Mouse (Mus musculus) liver, postnatal 0 days (tissue): ENCODE results near the gene Ampd2. TPM values are rescaled to one million over a fixed set of nuclear protein-coding genes. Genes with fewer than 3 reads are reported as not detected.
A peak's percentile ranks its signal among the peaks of the same experiment; 100 is the strongest.

Experiments
- ATAC-seq: fragments of 200-750 bp; cut with Nextera tagmentation; 2 replicates; pipeline ENCODE4 v1.8.0; 2017; ENCODE audit warnings: mild to moderate bottlenecking, moderate library complexity
- DNase-seq: peaks from one replicate; pipeline ENCODE4 v3.0.0-alpha.2; 2016
- H3K27ac ChIP-seq: fragments of 300-500 bp; sonication (generic); 2 replicates; pipeline ENCODE4 v1.5.1; 2014; ENCODE audit warnings: antibody characterized with exemption, moderate library complexity, mild to moderate bottlenecking, low read depth
- H3K27me3 ChIP-seq: fragments of 300-500 bp; sonication (generic); 2 replicates; pipeline ENCODE4 v1.6.1; 2014; ENCODE audit warnings: low read length, control low read depth, mixed read lengths; ENCODE audit not compliant: insufficient read depth
- H3K36me3 ChIP-seq: fragments of 300-500 bp; sonication (generic); replicated peaks from 2 replicates; pipeline ENCODE4 v1.6.1; 2014; ENCODE audit warnings: mild to moderate bottlenecking, control low read depth, low read length, moderate library complexity, mixed read lengths; ENCODE audit not compliant: insufficient read depth
- H3K4me1 ChIP-seq: fragments of 300-500 bp; sonication (generic); 2 replicates; pipeline ENCODE4 v1.6.1; 2014; ENCODE audit warnings: antibody characterized with exemption, mild to moderate bottlenecking, control low read depth; ENCODE audit not compliant: insufficient read depth
- H3K4me2 ChIP-seq: fragments of 300-500 bp; sonication (generic); 2 replicates; pipeline ENCODE4 v1.6.1; 2014; ENCODE audit warnings: low read depth, mild to moderate bottlenecking, low read length, moderate library complexity, mixed read lengths
- H3K4me3 ChIP-seq: fragments of 300-500 bp; sonication (generic); 2 replicates; pipeline ENCODE4 v1.5.1; 2014; ENCODE audit warnings: low read depth, low read length
- H3K9ac ChIP-seq: fragments of 300-500 bp; sonication (generic); replicated peaks from 2 replicates; pipeline ENCODE4 v1.6.1; 2014; ENCODE audit warnings: mild to moderate bottlenecking, moderate library complexity
- H3K9me3 ChIP-seq: fragments of 300-500 bp; sonication (generic); 2 replicates; pipeline ENCODE4 v1.6.1; 2016; ENCODE audit warnings: mild to moderate bottlenecking, control low read depth, low read length, mixed read lengths
- CTCF ChIP-seq: sonication (generic); IDR thresholded peaks from 2 replicates; pipeline ENCODE4 v1.5.1; 2016; ENCODE audit warnings: antibody characterized with exemption, low read depth
- EP300 ChIP-seq: IDR thresholded peaks from 2 replicates; pipeline ENCODE4 v1.6.1; 2016; ENCODE audit warnings: antibody characterized with exemption, low read depth, mild to moderate bottlenecking
- WGBS: fragments of 180-500 bp; shearing (Covaris S2); extraction: QIAGEN DNeasy Blood & Tissue Kit; methylation state at CpG from one replicate; pipeline ENCODE4 v1.1.7; 2014; ENCODE audit not compliant: insufficient replicate concordance; 5-methylcytosine and 5-hydroxymethylcytosine counted together
- polyA plus RNA-seq: library from polyadenylated mRNA; unstranded; fragments of >200 nt; fragmentation: Nextera tagmentation; extraction: Ambion mirVana; gene quantifications from 2 replicates; pipeline ENCODE4 v1.2.1, GENCODE M21; 2015

Ampd2 gene
- polyA plus RNA-seq, 1 experiment from 2014 or later = 23.0 TPM

DNA sequence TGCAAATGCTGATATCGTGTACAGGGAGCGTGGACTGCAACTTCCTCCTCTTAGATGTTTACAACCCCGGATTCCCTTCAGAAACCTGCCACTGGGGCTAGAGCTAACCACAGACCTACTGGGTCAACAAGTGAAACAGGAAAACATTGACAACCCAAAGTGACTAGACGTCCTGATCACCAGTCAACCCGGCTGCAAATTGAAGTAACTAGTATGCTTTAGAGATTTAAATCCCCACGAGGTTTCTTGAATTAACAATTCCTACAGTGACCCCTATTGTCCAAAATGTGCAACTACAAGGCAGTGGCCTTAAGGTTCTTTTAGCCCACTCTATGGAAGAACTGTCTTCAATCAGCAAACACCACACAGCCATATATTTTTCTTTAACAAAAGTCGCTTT, 25.0 kb downstream of the Ampd2 start:
- WGBS = 4% methylated on average over 7 of the region's 7 CpGs
- no peaks in the 10 kb centered on the region for H3K9me3 ChIP-seq
- ATAC-seq (peak; percentile 38; the same call in 1 of the 2 replicates), DNase-seq (peak; percentile 56)
- peaks cover 4% of the 10 kb centered on the region; the same call in 1 of the 2 replicates for H3K4me1 ChIP-seq
- H3K27ac ChIP-seq = no peak overlapping the region
- H3K4me3 ChIP-seq = no peak overlapping the region
- H3K27me3 ChIP-seq = no peaks in the 10 kb centered on the region
- peak overlapping the region; percentile 58 for H3K4me2 ChIP-seq
- no peaks in the 10 kb centered on the region for H3K36me3 ChIP-seq
- TF ChIP-seq EP300 (no peak), CTCF (peak; percentile 88)
- no peak overlapping the region for H3K9ac ChIP-seq

DNA sequence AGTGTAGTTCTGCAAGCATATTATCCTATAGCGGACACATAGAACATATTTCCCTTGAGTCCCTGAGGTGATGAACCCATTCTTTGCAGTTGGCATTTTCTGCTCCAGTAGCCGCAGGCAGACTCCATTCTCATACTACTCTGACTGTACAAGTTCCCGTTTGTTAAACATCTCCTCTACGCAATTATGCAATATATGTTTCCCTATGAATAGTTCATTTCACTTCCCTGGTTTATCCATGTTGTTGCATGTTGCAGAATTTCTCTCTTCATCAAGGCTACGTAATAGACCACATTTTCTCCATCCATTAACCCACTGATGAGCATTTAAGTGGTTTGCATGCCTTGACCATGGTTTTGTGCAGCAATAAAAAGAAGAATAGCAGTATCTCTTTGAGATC, 36.0 kb downstream of the Ampd2 start:
- DNase-seq (no peak), ATAC-seq (no peak)
- WGBS = 69% methylated on average over 5 of the region's 5 CpGs
- Histone ChIP-seq H3K4me2 (no peak overlapping the region), H3K9me3 (no peaks in the 10 kb centered on the region), H3K4me3 (no peak overlapping the region), H3K9ac (no peak overlapping the region), H3K27ac (no peak overlapping the region), H3K4me1 (peaks cover 8% of the 10 kb centered on the region; the same call in 1 of the 2 replicates), H3K27me3 (no peaks in the 10 kb centered on the region), H3K36me3 (no peaks in the 10 kb centered on the region)
- no peak for TF ChIP-seq CTCF
- no peak for TF ChIP-seq EP300

DNA sequence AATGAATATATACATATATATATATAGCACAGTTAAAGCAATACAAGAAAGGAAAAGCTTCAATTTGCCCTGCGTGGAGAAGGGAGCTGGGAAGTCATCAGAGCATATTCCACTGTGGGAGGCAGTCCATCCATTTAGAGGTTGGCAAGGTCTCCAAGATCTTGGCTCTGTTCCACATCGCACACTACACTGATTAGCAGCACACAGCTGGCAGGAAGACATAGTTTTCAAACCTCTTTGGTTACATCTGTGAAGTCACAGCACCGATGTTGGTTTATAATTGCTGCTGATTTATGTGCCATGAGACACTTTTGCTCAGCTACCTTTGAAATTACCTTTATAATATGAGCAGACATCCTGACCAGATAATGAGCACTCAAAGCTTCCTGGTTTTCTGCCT, 38.1 kb downstream of the Ampd2 start:
- Histone ChIP-seq H3K27me3 (no peaks in the 10 kb centered on the region), H3K27ac (no peak overlapping the region), H3K4me1 (peaks cover 22% of the 10 kb centered on the region), H3K4me3 (no peak overlapping the region), H3K9ac (no peak overlapping the region), H3K36me3 (no peaks in the 10 kb centered on the region), H3K9me3 (no peaks in the 10 kb centered on the region), H3K4me2 (no peak overlapping the region)
- WGBS = 61% methylated on average over 3 of the region's 3 CpGs
- no peak for ATAC-seq
- DNase-seq = no peak
- TF ChIP-seq EP300 (no peak), CTCF (no peak)

DNA sequence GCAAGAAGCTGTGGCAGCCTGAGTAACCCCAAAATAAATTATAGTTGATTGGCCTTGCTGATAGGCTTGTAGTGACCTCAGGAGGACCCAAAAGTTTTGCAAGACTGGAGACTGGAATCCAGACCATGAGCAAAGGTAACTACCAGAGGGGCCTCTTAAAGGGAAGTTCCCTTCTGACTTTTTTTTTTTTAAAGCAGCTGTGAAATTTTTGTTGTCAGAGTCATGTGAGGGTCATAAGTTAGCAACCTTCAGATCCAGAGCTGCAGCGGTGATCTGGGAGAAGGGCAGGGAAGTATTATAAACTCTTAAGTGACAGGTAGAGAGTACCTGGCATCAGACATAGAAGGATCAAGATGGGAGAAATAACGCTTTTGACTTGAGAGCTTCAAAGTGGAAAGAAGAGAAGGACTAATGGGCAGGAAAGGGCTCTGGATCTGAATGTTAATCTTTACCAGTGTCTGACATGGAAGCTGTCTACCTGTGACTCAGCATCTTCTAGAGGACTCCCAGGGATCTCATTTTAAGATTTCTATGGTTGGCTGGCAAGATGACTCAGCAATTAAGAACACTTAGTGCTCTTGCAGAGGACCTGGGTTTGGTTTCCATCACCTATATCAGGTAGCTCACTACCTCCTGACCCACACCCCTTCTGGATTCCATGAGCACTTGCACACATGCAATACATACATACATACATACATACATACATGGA, 39.4 kb downstream of the Ampd2 start:
- DNase-seq = no peak
- 64% methylated on average over 2 of the region's 2 CpGs for WGBS
- Histone ChIP-seq H3K27ac (no peak overlapping the region), H3K9me3 (no peaks in the 10 kb centered on the region), H3K4me3 (no peak overlapping the region), H3K27me3 (no peaks in the 10 kb centered on the region), H3K9ac (no peak overlapping the region), H3K36me3 (no peaks in the 10 kb centered on the region), H3K4me2 (no peak overlapping the region), H3K4me1 (peaks cover 22% of the 10 kb centered on the region)
- no peak for ATAC-seq
- no peak for TF ChIP-seq EP300
- no peak for TF ChIP-seq CTCF

DNA sequence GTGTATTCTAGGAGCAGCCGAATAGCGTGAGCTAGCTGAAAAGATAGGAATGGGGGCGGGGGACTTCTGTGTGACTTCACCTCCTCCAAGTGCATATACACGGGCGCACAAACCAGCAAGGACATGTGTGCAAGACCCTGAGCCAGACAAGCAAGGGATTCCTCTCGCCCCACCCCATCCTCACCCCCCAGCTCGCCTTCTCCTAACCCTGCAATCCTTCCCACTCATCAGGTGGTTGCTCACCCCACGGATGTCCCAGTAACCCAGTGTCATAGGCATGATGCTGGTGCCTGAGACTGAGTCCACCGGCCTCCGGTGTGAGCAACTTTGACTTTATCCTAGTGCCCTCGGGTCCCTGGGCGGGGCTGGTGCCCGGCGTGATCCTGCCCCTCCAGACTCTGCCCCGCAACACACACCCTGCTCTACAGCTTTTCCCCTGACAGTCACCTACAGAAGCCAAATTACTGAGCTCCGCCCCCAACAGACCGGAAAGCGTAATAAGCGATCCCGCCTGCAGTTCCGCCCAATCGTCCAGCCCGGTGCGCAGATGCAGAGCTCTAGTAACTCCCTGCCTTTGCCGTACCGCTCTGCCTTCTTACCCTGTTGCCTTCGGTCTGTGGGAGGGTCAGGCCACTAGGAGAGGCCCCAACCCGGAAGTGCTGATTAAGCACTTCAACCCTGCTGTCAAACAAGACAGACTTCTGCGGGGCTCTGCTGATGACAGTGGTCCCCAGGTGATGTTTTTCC, 41.9 kb downstream of the Ampd2 start, which contains the start of gene Gstm4:
Gstm4 (minus strand) TSS at position 501 of the 747 bp plus-strand sequence.
- peak within 1 kb of the TSS; percentile 67 for H3K27ac ChIP-seq
- peak within 1 kb of the TSS; percentile 53 for H3K4me3 ChIP-seq
- no peaks in the 10 kb centered on the region for H3K27me3 ChIP-seq
- H3K9me3 ChIP-seq = no peaks in the 10 kb centered on the region
- ATAC-seq = peak; percentile 97
- H3K36me3 ChIP-seq = no peaks in the 10 kb centered on the region
- H3K4me2 ChIP-seq = peak within 1 kb of the TSS; percentile 82
- DNase-seq = peak; percentile 89
- TF ChIP-seq CTCF (peak; percentile 26; the same call in 1 of the 2 replicates), EP300 (peak; percentile 48; the same call in 1 of the 2 replicates)
- WGBS = 3% methylated on average over 29 of the region's 29 CpGs
- H3K4me1 ChIP-seq = peaks cover 37% of the 10 kb centered on the region
- peak within 1 kb of the TSS; percentile 55 for H3K9ac ChIP-seq

DNA sequence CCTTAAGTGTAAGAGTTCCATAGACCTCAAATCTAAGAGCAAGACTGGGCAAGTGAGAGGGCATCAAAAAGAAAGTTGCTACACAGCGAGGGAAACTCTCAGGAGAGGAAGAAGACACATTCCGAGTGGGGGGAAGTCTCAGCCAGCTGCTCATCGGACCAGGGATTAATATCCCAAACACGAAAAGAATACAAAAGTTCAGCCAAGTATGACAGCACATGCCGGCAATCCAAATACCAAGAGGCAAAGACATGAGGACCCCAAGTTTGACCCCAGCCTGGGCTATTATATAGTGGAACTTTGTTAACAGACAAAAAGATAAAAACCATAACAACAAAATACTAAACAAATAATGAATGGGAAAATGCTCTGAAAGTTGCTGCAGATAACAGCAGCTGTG, 53.3 kb downstream of the Ampd2 start:
- WGBS = 74% methylated on average over 5 of the region's 5 CpGs
- peak; percentile 10 for DNase-seq
- Histone ChIP-seq H3K27me3 (no peaks in the 10 kb centered on the region), H3K4me2 (no peak overlapping the region), H3K9ac (no peak overlapping the region), H3K27ac (no peak overlapping the region), H3K4me3 (no peak overlapping the region), H3K36me3 (no peaks in the 10 kb centered on the region), H3K9me3 (no peaks in the 10 kb centered on the region), H3K4me1 (peaks cover 9% of the 10 kb centered on the region)
- TF ChIP-seq CTCF (no peak), EP300 (no peak)
- ATAC-seq = no peak
